Mouse (Mus musculus) gastrocnemius, adult 18-20 months (tissue): ENCODE measurements at regions not wholly inside any gene's neighbourhood (a gene's known extent, or its start where the extent isn't known, plus 50 kb on each side); places are given as distances from the start of the nearest gene placed in this dataset.
"Not testable (repeated sequence)": the region's sequence is repeated elsewhere in the genome, so short reads cannot be mapped to it uniquely, and the experiment has no call there.

Experiments
- DNase-seq: peaks from one replicate; pipeline ENCODE4 v3.0.0; 2021; ENCODE audit warnings: low spot score

DNA sequence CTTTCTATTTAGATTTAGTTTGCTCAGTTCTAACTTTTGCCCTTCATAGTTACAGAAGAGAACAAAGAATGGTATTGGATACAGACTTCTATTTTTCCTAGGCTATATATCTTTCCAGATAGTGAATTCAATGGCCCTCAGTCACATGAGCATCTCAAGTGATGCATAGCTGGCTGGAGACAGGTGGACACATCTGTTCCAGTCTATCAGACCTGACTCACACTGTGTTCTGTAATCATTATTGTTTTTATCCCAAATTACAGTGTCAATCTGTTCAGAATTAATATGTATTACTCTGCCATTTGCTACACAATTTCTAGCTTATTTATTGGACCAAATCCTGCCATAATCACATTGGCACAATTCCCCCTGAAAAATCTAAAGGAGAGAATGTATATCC is 298.0 kb upstream of the Foxg1 start:
- DNase-seq: no peak

GRCm38 (mm10) chr12:49086076-49086475 is 296.4 kb upstream of the Foxg1 start:
- no peak for DNase-seq

DNA sequence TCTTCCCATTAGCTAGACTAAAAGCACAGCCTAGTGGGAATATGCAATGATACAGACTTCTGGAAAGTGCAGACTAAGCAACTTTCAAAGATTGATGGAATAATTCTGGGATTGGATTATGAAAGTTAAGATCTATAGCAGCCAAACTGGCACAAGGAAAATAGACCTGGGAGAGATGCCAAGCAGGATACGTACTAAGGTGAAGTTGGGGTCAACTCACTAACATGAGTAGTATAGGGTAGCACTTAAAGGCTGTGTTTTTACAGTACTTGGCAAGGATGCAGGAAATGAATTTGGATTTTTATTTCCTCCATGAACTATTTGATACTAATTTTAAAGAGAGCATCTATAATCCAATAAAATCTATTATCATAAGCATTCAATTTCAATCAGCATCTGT is 292.3 kb upstream of the Foxg1 start:
- DNase-seq: no peak

- DNase-seq: no peak
Measured at GRCm38 (mm10) chr12:49105931-49106330, 276.5 kb upstream of the Foxg1 start.

- peak; percentile 3 for DNase-seq
Measured at GRCm38 (mm10) chr12:49106399-49107382, 275.8 kb upstream of the Foxg1 start.

DNA sequence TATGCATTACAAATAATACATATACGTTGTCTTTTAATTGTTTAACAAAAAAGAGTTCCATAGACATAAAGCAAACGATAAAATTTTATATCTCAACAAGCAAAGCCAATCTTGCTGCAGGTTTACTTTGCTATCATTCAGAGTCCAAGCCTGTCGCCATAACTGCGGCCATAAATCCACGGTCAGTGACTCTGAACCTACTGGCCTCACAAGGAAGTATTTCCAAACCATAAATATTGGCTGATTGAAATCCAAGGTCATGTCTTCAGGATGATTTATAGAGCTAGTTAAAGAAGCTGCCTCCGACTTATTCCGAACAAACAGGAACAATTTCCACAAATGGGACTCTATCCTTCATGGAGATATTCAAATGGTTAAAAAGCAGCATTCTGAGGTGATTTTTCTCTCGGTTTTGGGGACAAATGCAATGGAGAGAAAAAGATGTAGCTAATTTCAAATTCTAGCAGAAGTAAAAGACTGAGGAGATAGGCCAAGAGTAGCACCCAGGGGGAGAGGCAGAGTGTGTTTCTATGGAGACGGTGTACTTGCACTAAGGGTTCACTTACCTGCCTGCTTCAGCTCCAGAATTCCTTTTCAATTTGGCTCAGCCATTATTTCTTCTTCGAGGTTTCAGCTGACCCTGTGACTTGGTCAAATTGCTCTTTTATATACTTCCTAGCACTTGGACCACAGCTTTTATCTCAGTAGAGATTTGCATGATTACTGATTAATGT is 274.9 kb upstream of the Foxg1 start:
- no peak for DNase-seq

GRCm38 (mm10) chr12:49131093-49131492 is 251.4 kb upstream of the Foxg1 start:
- not testable (repeated sequence) for DNase-seq

DNA sequence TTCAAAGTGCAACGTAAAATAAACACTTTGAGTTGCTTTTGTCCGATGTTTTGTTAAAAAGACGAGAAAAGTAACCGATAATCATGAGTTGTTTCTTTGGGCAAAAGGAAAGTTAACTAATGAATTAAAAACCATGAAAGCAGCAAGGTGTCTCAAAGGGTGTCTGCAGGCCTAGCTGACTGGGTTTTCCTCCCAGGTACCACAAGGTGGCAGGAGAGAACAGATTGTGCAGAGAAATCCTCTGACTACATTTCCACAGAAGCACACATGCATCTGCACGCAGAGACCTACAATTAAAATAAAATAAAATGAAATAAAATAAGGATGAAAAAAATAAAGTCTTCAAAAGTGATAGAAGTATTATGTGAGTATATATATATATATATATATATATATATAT is 212.4 kb upstream of the Foxg1 start:
- DNase-seq: no peak

DNA sequence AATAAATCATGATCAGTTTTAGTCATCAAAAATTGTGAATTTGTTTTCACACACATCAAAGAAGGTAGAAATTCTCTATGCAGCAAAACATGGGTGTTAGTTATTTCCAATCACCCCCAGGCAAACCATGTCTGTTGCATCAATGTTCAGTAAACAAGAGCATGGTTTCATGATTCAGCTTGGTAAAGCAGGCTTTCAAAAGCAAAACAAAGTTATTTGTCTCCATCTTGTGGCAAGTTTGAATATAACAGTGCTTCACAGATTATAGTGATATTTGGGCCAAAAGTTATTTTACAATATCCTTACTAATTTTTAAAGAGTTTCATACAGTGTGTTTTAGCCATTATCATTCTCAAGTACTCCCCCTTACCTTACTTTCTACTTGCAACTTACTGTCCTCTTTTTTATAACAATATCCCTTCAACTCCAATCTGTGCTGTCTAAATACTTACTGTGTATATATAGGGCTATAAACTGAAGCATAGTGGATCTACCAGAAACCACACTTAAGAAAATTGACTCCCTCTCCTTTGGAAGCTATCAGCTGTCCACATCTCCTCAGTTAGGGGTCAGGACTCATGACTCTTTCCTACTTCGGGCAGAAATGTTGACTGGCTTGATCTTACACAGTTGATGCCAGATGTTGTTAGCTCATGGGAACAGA is 211.3 kb upstream of the Foxg1 start:
- DNase-seq: no peak

DNA sequence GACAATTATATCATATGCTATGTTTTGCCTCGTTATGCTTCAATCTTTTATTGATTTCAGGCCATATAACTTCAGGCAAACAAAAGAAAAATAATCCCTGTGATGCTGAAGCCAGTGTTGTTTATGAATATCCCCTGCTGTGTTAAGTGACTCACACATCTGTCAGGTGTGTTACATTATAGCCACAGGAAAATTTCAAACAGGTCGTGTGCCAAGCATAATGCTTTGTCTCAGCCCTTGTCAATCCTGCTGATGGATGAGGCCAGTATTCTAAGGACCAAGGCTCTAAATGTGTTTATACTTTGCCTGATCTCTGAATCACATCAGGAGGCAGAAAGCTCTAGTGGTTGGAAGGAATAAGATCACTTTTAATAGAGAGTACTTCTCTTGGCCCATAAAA is 191.1 kb upstream of the Foxg1 start:
- no peak for DNase-seq

- no peak for DNase-seq
Measured at GRCm38 (mm10) chr12:49233524-49234306, 148.7 kb upstream of the Foxg1 start.
